Mouse (Mus musculus) forebrain, embryonic 12.5 days (tissue): ENCODE data around the gene Rac1. TPM values are rescaled to one million over a fixed set of nuclear protein-coding genes. Genes with fewer than 3 reads are reported as not detected.
A peak's percentile ranks its signal among the peaks of the same experiment; 100 is the strongest.

Experiments used
- ATAC-seq: fragments of 200-750 bp; cut with Nextera tagmentation; 2 replicates; pipeline ENCODE4 v1.8.0; 2017; ENCODE audit warnings: moderate TSS enrichment; ENCODE audit not compliant: low FRiP score
- H3K27ac ChIP-seq: fragments of 300-500 bp; sonication (generic); 2 replicates; pipeline ENCODE4 v1.5.1; 2016; ENCODE audit warnings: mild to moderate bottlenecking
- H3K27me3 ChIP-seq: fragments of 300-500 bp; sonication (generic); 2 replicates; pipeline ENCODE4 v1.6.1; 2016; ENCODE audit warnings: mild to moderate bottlenecking
- H3K36me3 ChIP-seq: fragments of 300-500 bp; sonication (generic); replicated peaks from 2 replicates; pipeline ENCODE4 v1.6.1; 2016; ENCODE audit warnings: mild to moderate bottlenecking
- H3K4me1 ChIP-seq: fragments of 300-500 bp; sonication (generic); 2 replicates; pipeline ENCODE4 v1.6.1; 2016
- H3K4me2 ChIP-seq: fragments of 300-500 bp; sonication (generic); 2 replicates; pipeline ENCODE4 v1.6.1; 2016; ENCODE audit warnings: mild to moderate bottlenecking, moderate library complexity
- H3K4me3 ChIP-seq: fragments of 300-500 bp; sonication (generic); replicated peaks from 2 replicates; pipeline ENCODE4 v1.5.1; 2016; ENCODE audit warnings: mild to moderate bottlenecking
- H3K9ac ChIP-seq: fragments of 300-500 bp; sonication (generic); 2 replicates; pipeline ENCODE4 v1.6.1; 2016; ENCODE audit warnings: mild to moderate bottlenecking
- H3K9me3 ChIP-seq: fragments of 300-500 bp; sonication (generic); 2 replicates; pipeline ENCODE4 v1.6.1; 2016
- WGBS: fragments of 180-500 bp; shearing (Covaris S2); methylation state at CpG from one replicate; pipeline ENCODE4 v1.1.7; 2016; 5-methylcytosine and 5-hydroxymethylcytosine counted together
- polyA plus RNA-seq: library from polyadenylated mRNA; unstranded; fragments of >200 nt; fragmentation: Nextera tagmentation; extraction: Ambion mirVana; gene quantifications from 2 replicates; pipeline ENCODE4 v1.2.1, GENCODE M21; 2016

Rac1 gene
- polyA plus RNA-seq, 1 experiment from 2014 or later: 377 TPM

GRCm38 (mm10) chr5:143464757-143465118 lies 63.1 kb downstream of the Rac1 start:
- no peak; the same call in 1 of the 2 replicates for ATAC-seq
- under 1% methylated on average over 20 of the region's 20 CpGs for whole genome bisulfite sequencing
- Histone ChIP-seq H3K27me3 (no peaks in the 10 kb centered on the region), H3K9ac (peak overlapping the region; percentile 76), H3K9me3 (no peaks in the 10 kb centered on the region), H3K4me2 (peak overlapping the region; percentile 85), H3K4me1 (peaks cover 19% of the 10 kb centered on the region), H3K4me3 (peak overlapping the region; percentile 75), H3K27ac (no peak overlapping the region), H3K36me3 (peaks cover 24% of the 10 kb centered on the region)

- Histone ChIP-seq H3K4me1 (peaks cover 19% of the 10 kb centered on the region), H3K9ac (peak within 1 kb of the TSS; percentile 76), H3K9me3 (no peaks in the 10 kb centered on the region), H3K27me3 (no peaks in the 10 kb centered on the region), H3K4me2 (peak within 1 kb of the TSS; percentile 85), H3K4me3 (peak within 1 kb of the TSS; percentile 75), H3K36me3 (peaks cover 19% of the 10 kb centered on the region), H3K27ac (peak within 1 kb of the TSS; percentile 6; the same call in 1 of the 2 replicates)
- peak; percentile 96 for ATAC-seq
- WGBS: 2% methylated on average over 43 of the region's 43 CpGs
These were observed 63.6 kb downstream of the Rac1 start, which contains the start of gene Daglb for GRCm38 (mm10) chr5:143464100-143464756. TSS of gene Daglb (plus strand) at chr5:143464584.

GRCm38 (mm10) chr5:143463671-143464070 lies 64.2 kb downstream of the Rac1 start:
- Histone ChIP-seq H3K4me2 (peak overlapping the region; percentile 85), H3K27me3 (no peaks in the 10 kb centered on the region), H3K36me3 (peaks cover 16% of the 10 kb centered on the region), H3K9ac (peak overlapping the region; percentile 76), H3K27ac (no peak overlapping the region), H3K4me3 (peak overlapping the region; percentile 75), H3K4me1 (peaks cover 19% of the 10 kb centered on the region), H3K9me3 (no peaks in the 10 kb centered on the region)
- WGBS: 79% methylated on average over 11 of the region's 11 CpGs
- no peak for ATAC-seq

Other genes starting within 250 kb of the Rac1 start
- gene Zfp853, start 234.4 kb downstream of the Rac1 start, polyA plus RNA-seq: 0.09 TPM in 1 of 2 replicates, not detected in the other
- gene E130309D02Rik, start 212.7 kb downstream of the Rac1 start, polyA plus RNA-seq: 60.4 and 61.5 TPM in 2 replicates
- gene Zdhhc4, start 198.8 kb downstream of the Rac1 start, polyA plus RNA-seq: 73.8 and 78.2 TPM in 2 replicates
- 0.38 and 0.41 TPM in 2 replicates for gene Grid2ip, start 170.7 kb downstream of the Rac1 start, polyA plus RNA-seq
- 169 and 173 TPM in 2 replicates for gene Kdelr2, start 124.2 kb downstream of the Rac1 start, polyA plus RNA-seq
- 13.0 and 13.8 TPM in 2 replicates for gene Daglb, start 63.5 kb downstream of the Rac1 start, polyA plus RNA-seq
- 25.7 and 27.8 TPM in 2 replicates for gene Cyth3, start 94.4 kb upstream of the Rac1 start, polyA plus RNA-seq
- 33.0 and 34.5 TPM in 2 replicates for gene Usp42, start 204.2 kb upstream of the Rac1 start, polyA plus RNA-seq